Mouse (Mus musculus): Measurements from ENCODE around the gene Scn8a. TPM values are rescaled to one million over a fixed set of nuclear protein-coding genes. Genes with fewer than 3 reads are reported as not detected.

The Scn8a gene
- total RNA-seq, 2 experiments from 2014 or later, result 208 to 232 TPM

DNA sequence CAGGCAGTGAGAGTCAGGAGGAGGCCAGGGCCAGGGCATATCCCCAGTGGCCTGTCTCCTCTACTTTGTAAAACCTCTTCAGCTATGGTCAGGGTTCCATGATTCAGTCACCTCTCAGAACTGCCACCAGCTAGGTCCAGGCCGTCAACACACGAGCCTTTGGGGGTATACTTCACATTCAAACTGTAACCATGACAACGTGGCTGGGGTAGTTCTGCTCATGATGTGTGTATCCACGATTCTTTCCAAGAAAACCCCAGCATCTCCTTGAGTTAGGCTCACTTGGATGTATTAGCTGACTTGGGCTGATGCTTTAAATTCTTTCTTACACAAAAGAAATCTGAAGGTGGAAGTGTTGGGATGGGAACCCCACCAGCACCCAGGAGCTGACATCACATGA is 218.6 kb downstream of the Scn8a start:
- no peak for DNase-seq (ENCODE audit: low spot score in 2 of 2)

DNA sequence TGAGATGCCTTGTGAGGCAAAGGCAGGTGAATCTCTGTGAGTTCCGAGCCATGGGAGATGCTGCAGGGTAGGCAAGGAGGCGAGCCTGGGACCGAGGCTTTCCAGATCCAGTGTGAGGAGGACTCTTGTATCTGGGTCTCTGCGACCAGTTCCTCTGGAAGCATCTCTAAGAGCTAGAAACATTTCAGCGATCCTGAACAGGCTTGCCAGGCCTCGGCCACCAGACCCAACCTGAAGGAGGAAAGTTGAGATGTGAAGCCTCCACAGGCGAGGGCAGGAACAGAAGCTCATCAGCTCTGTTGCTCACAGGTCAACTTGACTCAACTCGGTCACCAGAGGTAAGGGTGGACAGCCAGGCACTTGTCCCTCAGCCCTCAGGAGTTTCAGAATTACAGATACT is 221.9 kb downstream of the Scn8a start:
- DNase-seq (ENCODE audit: low spot score in 2 of 2), result no peak

DNA sequence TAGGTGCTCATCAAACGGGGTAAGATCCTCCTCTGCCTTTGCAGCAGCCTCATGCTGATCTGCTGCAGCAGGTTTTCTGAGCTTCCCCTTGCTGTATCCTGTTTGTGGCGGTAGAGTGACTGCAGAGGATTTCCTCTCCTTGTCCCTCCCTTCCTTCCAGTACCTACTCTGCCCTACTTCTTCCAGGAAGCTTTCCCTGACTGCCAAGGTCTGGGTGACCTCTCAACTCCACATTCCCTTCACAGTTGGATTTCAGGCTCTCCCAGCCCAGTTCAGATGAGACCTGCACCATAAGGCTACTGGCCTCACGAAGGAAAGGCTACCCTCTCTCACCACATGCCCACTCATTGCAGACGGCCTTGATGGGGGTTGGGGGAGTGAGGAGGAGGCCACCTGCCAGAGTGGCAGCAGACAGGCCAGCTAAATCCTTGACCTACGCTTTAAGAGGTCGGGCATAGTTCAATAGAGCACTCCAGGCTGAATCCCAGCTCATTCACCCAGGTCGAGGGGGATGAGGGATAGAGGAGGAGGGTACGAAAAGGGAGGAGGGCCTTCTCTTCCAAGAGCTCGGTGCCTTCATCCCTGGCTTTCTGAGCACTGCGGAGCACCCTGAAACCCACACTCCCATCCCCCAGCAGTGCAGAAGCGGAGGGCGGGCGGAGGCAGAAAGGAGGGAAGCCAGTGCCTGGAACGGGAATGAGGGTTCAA is 222.6 kb downstream of the Scn8a start:
- DNase-seq (ENCODE audit: low spot score in 2 of 2), result no peak

DNA sequence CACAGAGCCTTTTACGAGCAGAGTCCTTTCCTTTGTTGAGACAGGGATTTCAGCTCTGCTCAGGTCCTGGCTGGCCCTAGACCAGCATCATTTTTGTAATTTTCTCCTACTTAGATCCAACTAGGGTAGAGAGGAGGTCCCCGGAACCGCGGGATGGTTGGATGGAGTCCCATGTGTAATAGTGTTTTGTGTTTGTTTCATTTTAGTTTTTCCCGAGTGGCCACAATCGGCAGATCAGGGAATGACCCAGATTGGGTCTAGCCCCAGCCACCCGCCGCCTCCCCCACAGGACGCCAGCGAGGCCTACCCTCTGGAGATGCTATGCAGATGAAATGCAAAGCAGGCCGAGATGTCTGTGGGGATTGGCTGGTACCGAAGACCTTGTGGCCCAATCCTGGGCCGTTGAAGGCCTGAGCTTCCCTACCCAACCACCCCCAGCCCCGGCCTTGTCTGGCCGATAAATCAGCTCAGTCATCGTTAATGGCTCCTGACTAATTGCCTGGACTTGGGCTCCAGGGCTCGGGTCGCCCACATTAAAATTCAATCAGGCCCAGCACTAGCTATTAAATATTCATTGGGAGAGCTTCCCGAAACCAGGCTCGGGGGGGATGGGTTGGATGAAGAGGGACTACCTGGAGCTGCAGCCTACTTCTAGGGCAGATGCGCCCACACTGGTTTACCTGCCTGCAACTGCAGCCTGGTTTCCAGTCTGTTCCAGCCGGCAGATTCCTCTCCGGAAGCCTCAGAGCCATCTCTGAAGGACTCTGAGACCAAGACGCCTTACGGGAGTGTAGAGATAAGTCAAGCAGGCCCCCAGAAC is 223.4 kb downstream of the Scn8a start:
- peak; percentile 33 to 49 for DNase-seq (ENCODE audit: low spot score in 2 of 2)

DNA sequence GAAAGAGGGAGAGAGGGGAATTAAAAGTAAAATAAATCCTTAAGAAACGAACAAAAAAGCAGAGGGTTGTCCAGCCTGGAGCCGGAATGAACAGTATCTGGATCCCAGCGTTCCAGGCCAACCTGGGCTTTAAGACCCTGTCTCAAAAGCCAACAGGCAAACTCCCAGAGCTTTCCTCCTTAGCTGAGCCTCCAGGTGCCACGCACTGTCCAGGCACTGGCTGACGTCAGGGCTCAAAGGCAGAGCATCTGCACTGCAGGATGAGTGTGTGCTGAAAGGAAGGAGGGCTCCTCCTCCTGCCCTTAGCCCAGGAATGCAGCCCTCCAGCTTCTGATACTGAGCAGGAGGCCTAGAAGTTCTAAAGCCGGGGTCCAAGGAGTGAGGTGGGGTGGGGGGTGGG is 224.3 kb downstream of the Scn8a start:
- no peak for DNase-seq (ENCODE audit: low spot score in 2 of 2)

DNA sequence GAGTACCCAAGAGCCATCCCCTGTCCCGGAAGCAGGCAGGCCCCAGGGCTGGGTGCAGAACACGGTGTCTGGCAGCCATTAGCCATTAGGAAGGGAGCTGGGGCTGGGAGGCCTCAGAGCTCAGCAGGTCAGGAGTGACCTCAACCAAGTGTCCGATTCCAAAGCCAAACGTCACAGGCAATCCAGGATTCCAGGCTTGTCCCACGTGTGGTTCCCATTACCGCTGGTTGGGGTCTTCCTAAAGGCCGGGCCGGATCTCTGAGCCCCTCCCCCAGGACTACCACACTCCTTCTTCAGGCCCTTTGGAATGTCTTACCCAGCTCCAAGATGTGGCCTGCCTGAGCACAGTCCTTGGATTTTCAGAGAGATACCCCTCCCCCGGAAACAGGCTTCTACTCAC is 225.3 kb downstream of the Scn8a start:
- DNase-seq (ENCODE audit: low spot score in 2 of 2), result no peak

DNA sequence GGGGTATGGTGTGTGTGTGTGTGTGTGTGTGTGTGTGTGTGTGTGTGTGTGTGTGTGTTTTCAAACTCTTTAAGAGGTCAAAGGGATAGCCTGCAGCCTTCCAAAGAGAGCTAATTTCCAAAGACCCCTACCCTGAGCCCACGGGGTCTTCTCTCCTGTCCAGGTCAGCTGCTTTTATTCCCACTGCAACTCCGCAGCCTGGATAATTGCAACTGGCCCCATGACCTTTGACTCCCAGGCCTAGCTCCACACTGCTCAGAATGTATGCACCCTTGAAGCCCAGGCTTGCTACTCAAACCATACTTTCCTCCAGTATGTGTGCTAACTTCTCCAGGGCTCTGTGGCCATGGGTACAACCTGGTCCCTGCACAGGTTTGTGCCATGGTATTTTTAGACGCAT is 225.7 kb downstream of the Scn8a start:
- DNase-seq (ENCODE audit: low spot score in 2 of 2), result no peak

Other genes with a start within 250 kb of the Scn8a start
- 1 to 10 TPM; 2.1 to 2.7 TPM for gene Smagp, start 232.9 kb upstream of the Scn8a start, total RNA-seq (2021)
- gene Bin2, start 200.3 kb upstream of the Scn8a start, total RNA-seq (2021), result 1 to 10 TPM; 4.6 to 5.0 TPM
- gene Cela1, start 181.9 kb upstream of the Scn8a start, total RNA-seq (2021), result 1 to 10 TPM; 1.7 to 1.9 TPM
- 1 to 10 TPM; 2.0 to 2.1 TPM for gene Galnt6, start 140.5 kb upstream of the Scn8a start, total RNA-seq (2021)
- 10 to 100 TPM; 79.1 to 82.0 TPM for gene Slc4a8, start 108.1 kb upstream of the Scn8a start, total RNA-seq (2021)
- gene Gm47841, start 177.5 kb downstream of the Scn8a start, total RNA-seq (2021), result not detected
- gene Fignl2, start 208.7 kb downstream of the Scn8a start, total RNA-seq (2021), result 1 to 10 TPM; 1.1 to 1.2 TPM
- not detected for gene Ankrd33, start 245.9 kb downstream of the Scn8a start, total RNA-seq (2021)

Data from layer of hippocampus, postnatal 14 days (tissue).